Mouse (Mus musculus): ENCODE measurements around the gene Olfr1112. TPM values are rescaled to one million over a fixed set of nuclear protein-coding genes. Genes with fewer than 3 reads are reported as not detected.
"Not testable (repeated sequence)": the region's sequence is repeated elsewhere in the genome, so short reads cannot be mapped to it uniquely, and the experiment has no call there.

Gene Olfr1112
- not detected in 2 replicates for polyA plus RNA-seq (2012)

- H3K9me3 ChIP-seq (ENCODE audit: control insufficient read depth, low read length) = no peaks in the 10 kb centered on the region
- TF ChIP-seq TAL1 (IDR thresholded peaks at IDR 0.05; ENCODE audit: low read length) = no peak
- no peak for TF ChIP-seq GATA1 (IDR thresholded peaks at IDR 0.05; ENCODE audit: low read length)
- no peaks in the 10 kb centered on the region for H3K27me3 ChIP-seq (ENCODE audit: control insufficient read depth)
- no peaks in the 10 kb centered on the region for H3K36me3 ChIP-seq (ENCODE audit: control insufficient read depth)
- H3K4me3 ChIP-seq (replicated peaks) = no peak within 1 kb of the TSS
- H3K4me1 ChIP-seq (ENCODE audit: control insufficient read depth) = no peaks in the 10 kb centered on the region
Measured at GRCm38 (mm10) chr2:87187498-87187897, at the start of gene Olfr1112. Gene Olfr1112 (plus strand): TSS chr2:87187798.

GRCm38 (mm10) chr2:87140200-87140599 lies 47.4 kb upstream of the Olfr1112 start, which contains the start of gene Olfr1110:
Gene Olfr1110 (minus strand): TSS chr2:87140300.
- TF ChIP-seq TAL1 (IDR thresholded peaks at IDR 0.05; ENCODE audit: low read length) (no peak), GATA1 (IDR thresholded peaks at IDR 0.05; ENCODE audit: low read length) (no peak)
- no peaks in the 10 kb centered on the region for H3K36me3 ChIP-seq (ENCODE audit: control insufficient read depth)
- H3K27me3 ChIP-seq (ENCODE audit: control insufficient read depth) = no peaks in the 10 kb centered on the region
- H3K4me1 ChIP-seq (ENCODE audit: control insufficient read depth) = no peaks in the 10 kb centered on the region
- H3K9me3 ChIP-seq (ENCODE audit: control insufficient read depth, low read length) = no peaks in the 10 kb centered on the region
- H3K4me3 ChIP-seq (replicated peaks) = no peak within 1 kb of the TSS

- TF ChIP-seq GATA1 (IDR thresholded peaks at IDR 0.05; ENCODE audit: low read length) (no peak), TAL1 (IDR thresholded peaks at IDR 0.05; ENCODE audit: low read length) (no peak)
- no peaks in the 10 kb centered on the region for H3K4me1 ChIP-seq (ENCODE audit: control insufficient read depth)
- no peaks in the 10 kb centered on the region for H3K27me3 ChIP-seq (ENCODE audit: control insufficient read depth)
- no peak within 1 kb of the TSS for H3K4me3 ChIP-seq (replicated peaks)
- no peaks in the 10 kb centered on the region; the same call in 1 of the 2 replicates for H3K9me3 ChIP-seq (ENCODE audit: control insufficient read depth, low read length)
- H3K36me3 ChIP-seq (ENCODE audit: control insufficient read depth) = no peaks in the 10 kb centered on the region
Measured at GRCm38 (mm10) chr2:87152524-87152923, 35.1 kb upstream of the Olfr1112 start, which contains the start of gene Olfr1111. Gene Olfr1111 (minus strand): TSS chr2:87152624.

- H3K4me1 ChIP-seq (ENCODE audit: control insufficient read depth); H3K36me3 ChIP-seq (ENCODE audit: control insufficient read depth); H3K4me3 ChIP-seq (replicated peaks); H3K27me3 ChIP-seq (ENCODE audit: control insufficient read depth): not testable (repeated sequence)
- H3K9me3 ChIP-seq (ENCODE audit: control insufficient read depth, low read length) = peaks cover 14% of the 10 kb centered on the region
Measured at GRCm38 (mm10) chr2:87167731-87168130, 19.9 kb upstream of the Olfr1112 start.

GRCm38 (mm10) chr2:87208670-87209069 lies 21.1 kb downstream of the Olfr1112 start, which contains the start of gene Olfr1113:
Gene Olfr1113 (plus strand): TSS chr2:87208970.
- H3K4me3 ChIP-seq (replicated peaks) = no peak within 1 kb of the TSS
- no peaks in the 10 kb centered on the region for H3K36me3 ChIP-seq (ENCODE audit: control insufficient read depth)
- H3K27me3 ChIP-seq (ENCODE audit: control insufficient read depth) = no peaks in the 10 kb centered on the region
- no peaks in the 10 kb centered on the region for H3K4me1 ChIP-seq (ENCODE audit: control insufficient read depth)
- TF ChIP-seq GATA1 (IDR thresholded peaks at IDR 0.05; ENCODE audit: low read length) = no peak
- no peak for TF ChIP-seq TAL1 (IDR thresholded peaks at IDR 0.05; ENCODE audit: low read length)
- H3K9me3 ChIP-seq (ENCODE audit: control insufficient read depth, low read length) = no peaks in the 10 kb centered on the region; the same call in 1 of the 2 replicates

Other genes starting within 250 kb of the Olfr1112 start
- gene Olfr1099, start 227.1 kb upstream of the Olfr1112 start, polyA plus RNA-seq (2012) = 0.01 TPM in 1 of 2 replicates, not detected in the other
- not detected in 2 replicates for gene Olfr1100, start 207.8 kb upstream of the Olfr1112 start, polyA plus RNA-seq (2012)
- not detected in 2 replicates for gene Olfr1101, start 196.6 kb upstream of the Olfr1112 start, polyA plus RNA-seq (2012)
- gene Olfr1102, start 189.4 kb upstream of the Olfr1112 start, polyA plus RNA-seq (2012) = not detected in 2 replicates
- gene Olfr1104, start 160.7 kb upstream of the Olfr1112 start, polyA plus RNA-seq (2012) = not detected in 2 replicates
- gene Olfr1105, start 151.3 kb upstream of the Olfr1112 start, polyA plus RNA-seq (2012) = not detected in 2 replicates
- not detected in 2 replicates for gene Olfr1106, start 135.5 kb upstream of the Olfr1112 start, polyA plus RNA-seq (2012)
- gene Olfr1107, start 112.0 kb upstream of the Olfr1112 start, polyA plus RNA-seq (2012) = not detected in 2 replicates
- not detected in 2 replicates for gene Olfr1109, start 91.8 kb upstream of the Olfr1112 start, polyA plus RNA-seq (2012)
- gene Olfr259, start 73.2 kb upstream of the Olfr1112 start, polyA plus RNA-seq (2012) = 0.04 TPM in 1 of 2 replicates, not detected in the other
- gene Olfr1110, start 47.5 kb upstream of the Olfr1112 start, polyA plus RNA-seq (2012) = not detected in 2 replicates
- gene Olfr1111, start 35.2 kb upstream of the Olfr1112 start, polyA plus RNA-seq (2012) = not detected in 2 replicates
- gene Olfr1113, start 21.2 kb downstream of the Olfr1112 start, polyA plus RNA-seq (2012) = not detected in 2 replicates
- gene Olfr1115, start 60.2 kb downstream of the Olfr1112 start, polyA plus RNA-seq (2012) = not detected in 2 replicates
- gene Olfr1116, start 79.7 kb downstream of the Olfr1112 start, polyA plus RNA-seq (2012) = under 0.01 TPM in 1 of 2 replicates, not detected in the other
- gene Olfr1118, start 119.8 kb downstream of the Olfr1112 start, polyA plus RNA-seq (2012) = not detected in 2 replicates
- gene Olfr1120, start 167.0 kb downstream of the Olfr1112 start, polyA plus RNA-seq (2012) = not detected in 2 replicates
- 0.04 TPM in 1 of 2 replicates, not detected in the other for gene Olfr1121, start 182.1 kb downstream of the Olfr1112 start, polyA plus RNA-seq (2012)
- not detected in 2 replicates for gene Olfr1122, start 198.1 kb downstream of the Olfr1112 start, polyA plus RNA-seq (2012)
- gene Olfr1123, start 228.8 kb downstream of the Olfr1112 start, polyA plus RNA-seq (2012) = not detected in 2 replicates
- not detected in 2 replicates for gene Olfr1124, start 242.5 kb downstream of the Olfr1112 start, polyA plus RNA-seq (2012)